Mouse (Mus musculus) c-Kit-negative CD71-positive TER-119-positive erythroid progenitor cells, embryonic 14.5 days (primary cell): ENCODE data around the gene Immp2l.
A peak's percentile ranks its signal among the peaks of the same experiment; 100 is the strongest.
"Not testable (repeated sequence)": the region's sequence is repeated elsewhere in the genome, so short reads cannot be mapped to it uniquely, and the experiment has no call there.

Experiments
- DNase-seq: peaks from one replicate; pipeline ENCODE4 v3.0.0-alpha.2; 2013; ENCODE audit warnings: low read depth, low spot score

The Immp2l gene

GRCm38 (mm10) chr12:41023511-41024421, at the start of gene Immp2l:
Immp2l (plus strand) TSS chr12:41024090.
- peak; percentile 97 for DNase-seq

GRCm38 (mm10) chr12:40978719-40979500, 45.0 kb upstream of the Immp2l start:
- DNase-seq = no peak

- DNase-seq = no peak
These were observed 44.2 kb upstream of the Immp2l start for GRCm38 (mm10) chr12:40979716-40980115.

- DNase-seq = no peak
These were observed 43.7 kb upstream of the Immp2l start for GRCm38 (mm10) chr12:40980160-40980559.

- no peak for DNase-seq
These were observed 40.9 kb upstream of the Immp2l start for GRCm38 (mm10) chr12:40983021-40983420.

- DNase-seq = no peak
These were observed 39.2 kb upstream of the Immp2l start for GRCm38 (mm10) chr12:40984735-40985134.

GRCm38 (mm10) chr12:40985791-40986190, 38.1 kb upstream of the Immp2l start:
- no peak for DNase-seq

GRCm38 (mm10) chr12:40988311-40989065, 35.4 kb upstream of the Immp2l start:
- no peak for DNase-seq

- DNase-seq = no peak
These were observed 32.2 kb upstream of the Immp2l start for GRCm38 (mm10) chr12:40991647-40992046.

- DNase-seq = not testable (repeated sequence)
These were observed 31.7 kb upstream of the Immp2l start for GRCm38 (mm10) chr12:40992237-40992636.

- DNase-seq = no peak
These were observed 29.0 kb upstream of the Immp2l start for GRCm38 (mm10) chr12:40994846-40995245.

GRCm38 (mm10) chr12:40995618-40996370, 28.1 kb upstream of the Immp2l start:
- no peak for DNase-seq

- DNase-seq = no peak
These were observed 1.4 kb upstream of the Immp2l start for GRCm38 (mm10) chr12:41022516-41022915.

GRCm38 (mm10) chr12:41024512-41024911, 622 bp downstream of the Immp2l start:
- DNase-seq = no peak

- DNase-seq = no peak
These were observed 3.6 kb downstream of the Immp2l start for GRCm38 (mm10) chr12:41027485-41027884.

GRCm38 (mm10) chr12:41031119-41031518, 7.2 kb downstream of the Immp2l start:
- DNase-seq = no peak

GRCm38 (mm10) chr12:41033196-41033595, 9.3 kb downstream of the Immp2l start:
- DNase-seq = no peak

- no peak for DNase-seq
These were observed 15.9 kb downstream of the Immp2l start for GRCm38 (mm10) chr12:41039834-41040233.

- no peak for DNase-seq
These were observed 17.8 kb downstream of the Immp2l start for GRCm38 (mm10) chr12:41041737-41042136.

- DNase-seq = no peak
These were observed 20.7 kb downstream of the Immp2l start for GRCm38 (mm10) chr12:41044493-41045132.
